8 mouse cellular contexts compared by ENCODE assay signal in the genomic region with DNA sequence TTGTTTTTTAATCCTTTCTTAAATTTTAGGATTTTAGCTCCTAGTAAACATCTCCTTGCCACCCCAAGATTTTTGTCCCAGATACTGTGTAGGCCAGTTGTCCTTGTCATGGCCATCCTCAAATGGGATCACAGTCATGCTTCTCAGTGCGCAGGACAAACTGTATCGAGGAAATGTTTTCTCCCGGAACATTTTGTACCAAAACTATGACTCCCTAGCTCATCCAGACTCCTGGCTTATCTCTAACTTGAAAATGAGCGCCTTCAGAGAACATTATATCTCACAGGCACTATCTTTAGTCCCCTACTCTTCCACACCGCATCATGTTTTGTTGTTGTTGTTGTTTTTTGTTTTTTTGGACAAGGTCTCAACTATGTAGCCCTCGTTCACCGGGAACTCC. TPM values are rescaled to one million over a fixed set of nuclear protein-coding genes. Genes with fewer than 3 reads are reported as not detected.
DNase-seq lines count a peak whose midpoint lies in the region; ATAC-seq lines count a peak whose summit lies in the region.

No protein-coding gene starts in this region.

- peak overlapping the region; percentile 97 for H3K9ac ChIP-seq in heart, embryonic 13.5 days
- H3K9ac ChIP-seq in liver, embryonic 16.5 days (ENCODE audit: low read depth, low read length), result peak overlapping the region; percentile 99

- H3K36me3 ChIP-seq in megakaryocyte, embryonic 14.5 days (replicated peaks; ENCODE audit: low read length), result peaks cover 33% of the 10 kb centered on the region
- H3K36me3 ChIP-seq in heart, embryonic 13.5 days, result peaks cover 19% of the 10 kb centered on the region
- H3K36me3 ChIP-seq in liver, embryonic 16.5 days (ENCODE audit: control insufficient read depth, insufficient read depth), result no peaks in the 10 kb centered on the region; the same call in 1 of the 2 replicates

- H3K27me3 ChIP-seq in megakaryocyte, embryonic 14.5 days (replicated peaks), result no peaks in the 10 kb centered on the region
- H3K27me3 ChIP-seq in heart, embryonic 13.5 days (replicated peaks), result no peaks in the 10 kb centered on the region
- no peaks in the 10 kb centered on the region for H3K27me3 ChIP-seq in liver, embryonic 16.5 days (ENCODE audit: control insufficient read depth, insufficient read depth, low read depth, low read length)

- H3K27ac ChIP-seq in heart, embryonic 13.5 days (replicated peaks), result peak overlapping the region; percentile 97
- peak overlapping the region; percentile 92; the same call in 1 of the 2 replicates for H3K27ac ChIP-seq in liver, embryonic 16.5 days (ENCODE audit: low read length)

- H3K4me3 ChIP-seq in megakaryocyte, embryonic 14.5 days (replicated peaks), result peak overlapping the region; percentile 99
- peak overlapping the region; percentile 88 for H3K4me3 ChIP-seq in heart, embryonic 13.5 days
- peak overlapping the region; percentile 99 for H3K4me3 ChIP-seq in liver, embryonic 16.5 days (ENCODE audit: low read depth, low read length)

- no peak for DNase-seq in MN1 (ENCODE audit: low spot score)
- DNase-seq in cerebellum, postnatal 10 days, result no peak
- DNase-seq in urinary bladder, postnatal 4 days (ENCODE audit: low spot score in 2 of 2), result no peak

- H3K4me1 ChIP-seq in megakaryocyte, embryonic 14.5 days, result peaks cover 32% of the 10 kb centered on the region
- peaks cover 31% of the 10 kb centered on the region for H3K4me1 ChIP-seq in heart, embryonic 13.5 days
- H3K4me1 ChIP-seq in liver, embryonic 16.5 days (ENCODE audit: control insufficient read depth, low read depth, low read length), result peaks cover 31% of the 10 kb centered on the region

- 26% methylated on average over 7 of the region's 7 CpGs for WGBS in heart, embryonic 13.5 days
- 38% methylated on average over 7 of the region's 7 CpGs for WGBS in liver, embryonic 16.5 days (ENCODE audit: insufficient replicate concordance)

- no peaks in the 10 kb centered on the region for H3K9me3 ChIP-seq in megakaryocyte, embryonic 14.5 days
- no peaks in the 10 kb centered on the region for H3K9me3 ChIP-seq in heart, embryonic 13.5 days
- H3K9me3 ChIP-seq in liver, embryonic 16.5 days (replicated peaks; ENCODE audit: control insufficient read depth, low read length), result no peaks in the 10 kb centered on the region

- H3K4me2 ChIP-seq in heart, embryonic 13.5 days, result peak overlapping the region; percentile 81
- H3K4me2 ChIP-seq in liver, embryonic 16.5 days (ENCODE audit: low read depth, low read length), result peak overlapping the region; percentile 76

- ATAC-seq in megakaryocyte, adult 5-6 weeks (ENCODE audit: poor library complexity, severe bottlenecking), result no peak
- ATAC-seq in heart, embryonic 13.5 days (ENCODE audit: extremely low read depth, insufficient number of reproducible peaks, low FRiP score, low TSS enrichment), result no peak
- ATAC-seq in liver, embryonic 16.5 days (ENCODE audit: low read depth), result no peak
- no peak for ATAC-seq in megakaryocyte progenitor cell, adult 5-6 weeks (replicated peaks; ENCODE audit: poor library complexity)

RNA-seq across cellular contexts. Expression of gene Zfp410, which starts 0.6 kb away (rescaled TPM):
- 2.2 TPM in 1 of 2 replicates, not detected in the other for polyA plus RNA-seq in megakaryocyte, embryonic 14.5 days (2012; ENCODE audit: insufficient read depth, low replicate concordance)
- total RNA-seq in megakaryocyte, adult 5-6 weeks (2015), result 37.7 and 43.1 TPM in 2 replicates
- total RNA-seq in megakaryocyte, adult 5-6 weeks (2017), result 25.3 and 32.6 TPM in 2 replicates
- polyA plus RNA-seq in heart, embryonic 13.5 days (2015; fragmentation: Nextera tagmentation; extraction: Ambion mirVana), result 52.0 and 58.0 TPM in 2 replicates
- 32.3 and 36.2 TPM in 2 replicates for polyA plus RNA-seq in liver, embryonic 16.5 days (2015; fragmentation: Nextera tagmentation; extraction: Ambion mirVana)
- total RNA-seq in megakaryocyte progenitor cell, adult 5-6 weeks (2015), result 34.5 and 53.4 TPM in 2 replicates
- 33.8 and 43.4 TPM in 2 replicates for total RNA-seq in megakaryocyte progenitor cell, adult 5-6 weeks (2017)

RNA-seq across cellular contexts. Expression of gene Ptgr2, which starts 31.0 kb away (rescaled TPM):
- polyA plus RNA-seq in megakaryocyte, embryonic 14.5 days (2012; ENCODE audit: insufficient read depth, low replicate concordance), result 3.3 TPM in 1 of 2 replicates, not detected in the other
- 14.3 and 18.9 TPM in 2 replicates for total RNA-seq in megakaryocyte, adult 5-6 weeks (2015)
- 52.4 and 52.9 TPM in 2 replicates for total RNA-seq in megakaryocyte, adult 5-6 weeks (2017)
- polyA plus RNA-seq in heart, embryonic 13.5 days (2015; fragmentation: Nextera tagmentation; extraction: Ambion mirVana), result 58.0 and 65.3 TPM in 2 replicates
- 22.8 and 25.2 TPM in 2 replicates for polyA plus RNA-seq in liver, embryonic 16.5 days (2015; fragmentation: Nextera tagmentation; extraction: Ambion mirVana)
- 15.6 and 20.5 TPM in 2 replicates for total RNA-seq in megakaryocyte progenitor cell, adult 5-6 weeks (2015)
- 58.3 and 69.6 TPM in 2 replicates for total RNA-seq in megakaryocyte progenitor cell, adult 5-6 weeks (2017)

RNA-seq across cellular contexts. Expression of gene Coq6, which starts 45.5 kb away (rescaled TPM):
- 1.5 and 4.0 TPM in 2 replicates for polyA plus RNA-seq in megakaryocyte, embryonic 14.5 days (2012; ENCODE audit: insufficient read depth, low replicate concordance)
- 10.1 and 10.4 TPM in 2 replicates for total RNA-seq in megakaryocyte, adult 5-6 weeks (2015)
- total RNA-seq in megakaryocyte, adult 5-6 weeks (2017), result 5.7 and 7.9 TPM in 2 replicates
- 65.9 and 73.0 TPM in 2 replicates for polyA plus RNA-seq in heart, embryonic 13.5 days (2015; fragmentation: Nextera tagmentation; extraction: Ambion mirVana)
- 22.3 and 23.6 TPM in 2 replicates for polyA plus RNA-seq in liver, embryonic 16.5 days (2015; fragmentation: Nextera tagmentation; extraction: Ambion mirVana)
- 16.7 and 20.9 TPM in 2 replicates for total RNA-seq in megakaryocyte progenitor cell, adult 5-6 weeks (2015)
- 10.3 and 18.9 TPM in 2 replicates for total RNA-seq in megakaryocyte progenitor cell, adult 5-6 weeks (2017)

RNA-seq across cellular contexts. Expression of gene Fam161b, which starts 45.6 kb away (rescaled TPM):
- 0.09 TPM in 1 of 2 replicates, not detected in the other for polyA plus RNA-seq in megakaryocyte, embryonic 14.5 days (2012; ENCODE audit: insufficient read depth, low replicate concordance)
- 0.48 and 0.58 TPM in 2 replicates for total RNA-seq in megakaryocyte, adult 5-6 weeks (2015)
- total RNA-seq in megakaryocyte, adult 5-6 weeks (2017), result 0.40 and 1.1 TPM in 2 replicates
- 4.6 and 4.9 TPM in 2 replicates for polyA plus RNA-seq in heart, embryonic 13.5 days (2015; fragmentation: Nextera tagmentation; extraction: Ambion mirVana)
- polyA plus RNA-seq in liver, embryonic 16.5 days (2015; fragmentation: Nextera tagmentation; extraction: Ambion mirVana), result 1.0 and 1.3 TPM in 2 replicates
- 0.42 and 0.54 TPM in 2 replicates for total RNA-seq in megakaryocyte progenitor cell, adult 5-6 weeks (2015)
- 0.57 and 1.0 TPM in 2 replicates for total RNA-seq in megakaryocyte progenitor cell, adult 5-6 weeks (2017)

Comparison
In these comparisons a context has a peak if more than half of its experiments do, and no peak if none do; other contexts are left out.
1. RNA of gene Zfp410, which starts 0.6 kb away (polyA plus RNA-seq): 52.0 to 58.0 TPM in heart, embryonic 13.5 days and 32.3 to 36.2 TPM in liver, embryonic 16.5 days; 2.2 TPM in megakaryocyte, embryonic 14.5 days; every median in the first group is over 10 times any median in the second.
2. Peak in every context shown above with its lines, with median percentiles within 50 percentile points of each other: H3K4me3 ChIP-seq.